Comparison of ENCODE assay signal across 8 mouse cellular contexts in genomic region chr13:98815147-98815785, GRCm38 (mm10). TPM values are rescaled to one million over a fixed set of nuclear protein-coding genes. Genes with fewer than 3 reads are reported as not detected.
A peak's percentile ranks its signal among the peaks of the same experiment; 100 is the strongest.
DNase-seq lines count a peak whose midpoint lies in the region; ATAC-seq and TF ChIP-seq lines count a peak whose summit lies in the region.

Fcho2 (minus strand) TSS chr13:98815449.

- DNase-seq in MEL-GATA-1-ER (ENCODE audit: extremely low read depth, low read depth) = peak; percentile 88
- peak; percentile 93 for DNase-seq in cerebellum, adult 8-10 months
- DNase-seq in hindbrain, embryonic 10.5 days (ENCODE audit: low spot score) = peak; percentile 99
- peak; percentile 95 for DNase-seq in layer of hippocampus, adult 9-11 months
- DNase-seq in lung, postnatal 0 days (ENCODE audit: low spot score) = peak; percentile 99
- DNase-seq in ovary, postnatal 14 days (ENCODE audit: low spot score) = peak; percentile 98
- peak; percentile 96 for DNase-seq in thymus, postnatal 14 days

- H3K4me1 ChIP-seq in hindbrain, embryonic 10.5 days (replicated peaks) = peaks cover 31% of the 10 kb centered on the region
- peaks cover 10% of the 10 kb centered on the region; the same call in 1 of the 2 replicates for H3K4me1 ChIP-seq in lung, postnatal 0 days (ENCODE audit: insufficient read depth, low read depth, low read length)

- H3K27ac ChIP-seq in hindbrain, embryonic 10.5 days = peak within 1 kb of the TSS; percentile 99
- H3K27ac ChIP-seq in lung, postnatal 0 days (ENCODE audit: low read length) = peak within 1 kb of the TSS; percentile 100

- H3K4me3 ChIP-seq in hindbrain, embryonic 10.5 days = peak within 1 kb of the TSS; percentile 91
- peak within 1 kb of the TSS; percentile 93 for H3K4me3 ChIP-seq in lung, postnatal 0 days (ENCODE audit: low read depth, low read length)

- H3K9me3 ChIP-seq in hindbrain, embryonic 10.5 days = no peaks in the 10 kb centered on the region
- H3K9me3 ChIP-seq in lung, postnatal 0 days (ENCODE audit: low read length) = no peaks in the 10 kb centered on the region

- peak; percentile 83 for TF ChIP-seq EP300 in lung, postnatal 0 days (IDR thresholded peaks at IDR 0.05)

- peak; percentile 91 for TF ChIP-seq CTCF in lung, postnatal 0 days (IDR thresholded peaks at IDR 0.05)

- H3K4me2 ChIP-seq in lung, postnatal 0 days (replicated peaks; ENCODE audit: low read depth, low read length) = peak within 1 kb of the TSS; percentile 65

- peak; percentile 83 for ATAC-seq in frontal cortex, adult (ENCODE audit: low TSS enrichment)
- peak; percentile 90 for ATAC-seq in lung, postnatal 0 days

- H3K9ac ChIP-seq in lung, postnatal 0 days (replicated peaks; ENCODE audit: low read depth) = peak within 1 kb of the TSS; percentile 96

- WGBS in hindbrain, embryonic 10.5 days = under 1% methylated on average over 61 of the region's 61 CpGs
- under 1% methylated on average over 37 of the region's 61 CpGs for WGBS in lung, postnatal 0 days

- H3K27me3 ChIP-seq in hindbrain, embryonic 10.5 days (ENCODE audit: insufficient read depth, poor library complexity, severe bottlenecking) = no peaks in the 10 kb centered on the region
- H3K27me3 ChIP-seq in lung, postnatal 0 days (replicated peaks; ENCODE audit: insufficient read depth, low read length) = no peaks in the 10 kb centered on the region

- H3K36me3 ChIP-seq in hindbrain, embryonic 10.5 days = no peaks in the 10 kb centered on the region
- no peaks in the 10 kb centered on the region for H3K36me3 ChIP-seq in lung, postnatal 0 days (ENCODE audit: insufficient read depth, low read length)

RNA-seq across cellular contexts. Expression of gene Fcho2, which starts in this region (rescaled TPM):
- polyA plus RNA-seq in hindbrain, embryonic 10.5 days (2016; fragmentation: Nextera tagmentation; extraction: Ambion mirVana) = 23.5 and 27.3 TPM in 2 replicates
- polyA plus RNA-seq in lung, postnatal 0 days (2015; fragmentation: Nextera tagmentation; extraction: Ambion mirVana) = 45.9 and 54.8 TPM in 2 replicates

Comparison
In these comparisons a context has a peak if more than half of its experiments do, and no peak if none do; other contexts are left out.
1. Peak in every context shown above with its lines: DNase-seq, ATAC-seq, H3K4me3 ChIP-seq and H3K27ac ChIP-seq.